Mouse (Mus musculus): ENCODE measurements at regions not wholly inside any gene's neighbourhood (a gene's known extent, or its start where the extent isn't known, plus 50 kb on each side); places are given as distances from the start of the nearest gene placed in this dataset.

GRCm38 (mm10) chr10:62055408-62055807, 76.5 kb upstream of the Col13a1 start:
- no peaks in the 10 kb centered on the region for H3K36me3 ChIP-seq (ENCODE audit: control insufficient read depth, insufficient read depth)
- H3ac ChIP-seq (ENCODE audit: control insufficient read depth, insufficient read length, low read depth) = no peak overlapping the region
- no peak overlapping the region for H3K4me3 ChIP-seq (ENCODE audit: insufficient read depth, poor library complexity, severe bottlenecking)
- no peaks in the 10 kb centered on the region for H3K79me3 ChIP-seq (ENCODE audit: low read depth)
- no peak for TF ChIP-seq MYOG (IDR thresholded peaks at IDR 0.05; ENCODE audit: control insufficient read depth, extremely low read depth, insufficient read length)
- peak; percentile 22 for TF ChIP-seq CTCF (IDR thresholded peaks at IDR 0.05; ENCODE audit: control insufficient read depth, insufficient read depth, insufficient read length)
- no peaks in the 10 kb centered on the region for H3K79me2 ChIP-seq (ENCODE audit: control insufficient read depth, insufficient read depth)
- H3K27me3 ChIP-seq (ENCODE audit: control insufficient read depth, insufficient read depth, insufficient read length) = peaks cover 20% of the 10 kb centered on the region

GRCm38 (mm10) chr10:62049782-62050192, 70.9 kb upstream of the Col13a1 start:
- Histone ChIP-seq H3K79me2 (ENCODE audit: control insufficient read depth, insufficient read depth) (no peaks in the 10 kb centered on the region), H3K36me3 (ENCODE audit: control insufficient read depth, insufficient read depth) (no peaks in the 10 kb centered on the region), H3ac (ENCODE audit: control insufficient read depth, insufficient read length, low read depth) (no peak overlapping the region), H3K4me3 (ENCODE audit: insufficient read depth, poor library complexity, severe bottlenecking) (no peak overlapping the region), H3K79me3 (ENCODE audit: low read depth) (no peaks in the 10 kb centered on the region), H3K27me3 (ENCODE audit: control insufficient read depth, insufficient read depth, insufficient read length) (no peaks in the 10 kb centered on the region)
- TF ChIP-seq FOSL1 (IDR thresholded peaks at IDR 0.05; ENCODE audit: insufficient read depth, low read length, poor library complexity, severe bottlenecking) (no peak), CEBPB (IDR thresholded peaks at IDR 0.05; ENCODE audit: low read depth) (no peak), CTCF (IDR thresholded peaks at IDR 0.05; ENCODE audit: control insufficient read depth, insufficient read depth, insufficient read length) (no peak), MYOG (IDR thresholded peaks at IDR 0.05; ENCODE audit: control insufficient read depth, extremely low read depth, insufficient read length) (no peak), USF1 (IDR thresholded peaks at IDR 0.05; ENCODE audit: low read depth) (no peak), MYOD1 (IDR thresholded peaks at IDR 0.05; ENCODE audit: control insufficient read depth, insufficient read length, low read depth) (no peak), MAX (IDR thresholded peaks at IDR 0.05) (no peak)

- TF ChIP-seq MAX (IDR thresholded peaks at IDR 0.05) = no peak
- TF ChIP-seq MYOG (IDR thresholded peaks at IDR 0.05; ENCODE audit: control insufficient read depth, extremely low read depth, insufficient read length) = no peak
- TF ChIP-seq USF1 (IDR thresholded peaks at IDR 0.05; ENCODE audit: low read depth) = no peak
- TF ChIP-seq FOSL1 (IDR thresholded peaks at IDR 0.05; ENCODE audit: insufficient read depth, low read length, poor library complexity, severe bottlenecking) = no peak
- no peak for TF ChIP-seq CEBPB (IDR thresholded peaks at IDR 0.05; ENCODE audit: low read depth)
- no peak for TF ChIP-seq CTCF (IDR thresholded peaks at IDR 0.05; ENCODE audit: control insufficient read depth, insufficient read depth, insufficient read length)
- TF ChIP-seq MYOD1 (IDR thresholded peaks at IDR 0.05; ENCODE audit: control insufficient read depth, insufficient read length, low read depth) = no peak
- Histone ChIP-seq H3K79me3 (ENCODE audit: low read depth) (no peaks in the 10 kb centered on the region), H3K79me2 (ENCODE audit: control insufficient read depth, insufficient read depth) (no peaks in the 10 kb centered on the region), H3K27me3 (ENCODE audit: control insufficient read depth, insufficient read depth, insufficient read length) (no peaks in the 10 kb centered on the region), H3K4me3 (ENCODE audit: insufficient read depth, poor library complexity, severe bottlenecking) (no peak overlapping the region), H3K36me3 (ENCODE audit: control insufficient read depth, insufficient read depth) (no peaks in the 10 kb centered on the region), H3ac (ENCODE audit: control insufficient read depth, insufficient read length, low read depth) (no peak overlapping the region)
These were observed 65.5 kb upstream of the Col13a1 start for GRCm38 (mm10) chr10:62044408-62044807.

- H3K27me3 ChIP-seq (ENCODE audit: control insufficient read depth, insufficient read depth, insufficient read length) = no peaks in the 10 kb centered on the region
- H3K79me2 ChIP-seq (ENCODE audit: control insufficient read depth, insufficient read depth) = no peaks in the 10 kb centered on the region
- no peak overlapping the region for H3ac ChIP-seq (ENCODE audit: control insufficient read depth, insufficient read length, low read depth)
- no peaks in the 10 kb centered on the region for H3K79me3 ChIP-seq (ENCODE audit: low read depth)
- H3K4me3 ChIP-seq (ENCODE audit: insufficient read depth, poor library complexity, severe bottlenecking) = no peak overlapping the region
- no peaks in the 10 kb centered on the region for H3K36me3 ChIP-seq (ENCODE audit: control insufficient read depth, insufficient read depth)
- TF ChIP-seq MYOG (IDR thresholded peaks at IDR 0.05; ENCODE audit: control insufficient read depth, extremely low read depth, insufficient read length) (no peak), CTCF (IDR thresholded peaks at IDR 0.05; ENCODE audit: control insufficient read depth, insufficient read depth, insufficient read length) (no peak), CEBPB (IDR thresholded peaks at IDR 0.05; ENCODE audit: low read depth) (no peak), USF1 (IDR thresholded peaks at IDR 0.05; ENCODE audit: low read depth) (no peak), MAX (IDR thresholded peaks at IDR 0.05) (no peak), MYOD1 (IDR thresholded peaks at IDR 0.05; ENCODE audit: control insufficient read depth, insufficient read length, low read depth) (no peak), FOSL1 (IDR thresholded peaks at IDR 0.05; ENCODE audit: insufficient read depth, low read length, poor library complexity, severe bottlenecking) (no peak)
These were observed 61.0 kb upstream of the Col13a1 start for GRCm38 (mm10) chr10:62039915-62040314.

- H3K36me3 ChIP-seq (ENCODE audit: control insufficient read depth, insufficient read depth) = no peaks in the 10 kb centered on the region
- H3ac ChIP-seq (ENCODE audit: control insufficient read depth, insufficient read length, low read depth) = no peak overlapping the region
- no peak overlapping the region for H3K4me3 ChIP-seq (ENCODE audit: insufficient read depth, poor library complexity, severe bottlenecking)
- H3K79me3 ChIP-seq (ENCODE audit: low read depth) = no peaks in the 10 kb centered on the region
- TF ChIP-seq CEBPB (IDR thresholded peaks at IDR 0.05; ENCODE audit: low read depth) (no peak), USF1 (IDR thresholded peaks at IDR 0.05; ENCODE audit: low read depth) (no peak), FOSL1 (IDR thresholded peaks at IDR 0.05; ENCODE audit: insufficient read depth, low read length, poor library complexity, severe bottlenecking) (no peak)
- no peaks in the 10 kb centered on the region for H3K79me2 ChIP-seq (ENCODE audit: control insufficient read depth, insufficient read depth)
- no peaks in the 10 kb centered on the region for H3K27me3 ChIP-seq (ENCODE audit: control insufficient read depth, insufficient read depth, insufficient read length)
These were observed 59.7 kb upstream of the Col13a1 start for GRCm38 (mm10) chr10:62038656-62039055.

- Histone ChIP-seq H3K36me3 (ENCODE audit: control insufficient read depth, insufficient read depth) (no peaks in the 10 kb centered on the region), H3K27me3 (ENCODE audit: control insufficient read depth, insufficient read depth, insufficient read length) (no peaks in the 10 kb centered on the region), H3K4me3 (ENCODE audit: insufficient read depth, poor library complexity, severe bottlenecking) (no peak overlapping the region), H3K79me3 (ENCODE audit: low read depth) (no peaks in the 10 kb centered on the region), H3K79me2 (ENCODE audit: control insufficient read depth, insufficient read depth) (no peaks in the 10 kb centered on the region), H3ac (ENCODE audit: control insufficient read depth, insufficient read length, low read depth) (no peak overlapping the region)
- TF ChIP-seq MYOD1 (IDR thresholded peaks at IDR 0.05; ENCODE audit: control insufficient read depth, insufficient read length, low read depth) (no peak), MYOG (IDR thresholded peaks at IDR 0.05; ENCODE audit: control insufficient read depth, extremely low read depth, insufficient read length) (no peak), FOSL1 (IDR thresholded peaks at IDR 0.05; ENCODE audit: insufficient read depth, low read length, poor library complexity, severe bottlenecking) (no peak), USF1 (IDR thresholded peaks at IDR 0.05; ENCODE audit: low read depth) (no peak), MAX (IDR thresholded peaks at IDR 0.05) (no peak), CEBPB (IDR thresholded peaks at IDR 0.05; ENCODE audit: low read depth) (no peak), CTCF (IDR thresholded peaks at IDR 0.05; ENCODE audit: control insufficient read depth, insufficient read depth, insufficient read length) (no peak)
These were observed 58.7 kb upstream of the Col13a1 start for GRCm38 (mm10) chr10:62037402-62038199.
